Mouse (Mus musculus): ENCODE data around the gene Gm5767.

The Gm5767 gene

DNA sequence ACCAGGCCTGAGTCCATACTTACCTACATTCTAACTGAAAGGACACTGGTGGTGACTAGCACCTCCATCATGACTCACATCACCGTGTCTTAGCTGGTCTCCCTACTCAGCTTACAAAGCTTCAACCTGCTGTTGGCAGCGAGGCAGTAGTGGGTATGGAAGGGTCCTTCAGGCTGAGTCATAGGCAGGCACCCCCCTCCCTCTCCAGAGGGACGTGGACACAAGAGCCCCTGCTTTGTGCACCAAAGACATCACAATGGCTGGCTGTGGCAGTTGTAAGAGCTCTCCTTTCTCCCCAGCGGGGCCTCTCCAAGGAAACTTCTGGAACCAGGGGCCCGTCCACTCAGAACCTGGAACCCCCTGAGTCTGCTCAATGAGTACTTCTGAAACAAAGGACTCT lies at the start of gene Gm5767:
Gene Gm5767 (plus strand): TSS at position 301 of the 400 bp plus-strand sequence.
- DNase-seq (ENCODE audit: low spot score) = no peak

DNA sequence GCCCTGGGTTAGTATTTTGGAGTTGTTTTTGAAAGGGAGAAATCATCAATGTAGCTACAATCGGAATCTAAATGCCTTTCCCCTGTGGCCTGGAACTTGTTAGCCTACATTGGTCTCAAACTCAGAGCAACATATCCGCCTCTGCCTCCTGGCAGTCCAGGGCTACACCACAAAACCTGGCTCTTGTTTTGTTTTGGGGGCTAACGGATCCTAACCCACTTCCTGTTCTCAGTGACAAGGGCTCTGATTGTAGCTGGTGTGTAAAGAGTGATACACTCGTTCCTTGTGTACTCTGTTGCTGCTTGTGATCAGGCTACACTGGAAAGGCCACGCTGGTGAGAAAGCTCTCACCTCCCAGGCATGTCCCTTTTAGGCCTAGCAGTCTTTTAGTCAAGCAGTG lies 49.1 kb upstream of the Gm5767 start:
- DNase-seq (ENCODE audit: low spot score) = no peak

DNA sequence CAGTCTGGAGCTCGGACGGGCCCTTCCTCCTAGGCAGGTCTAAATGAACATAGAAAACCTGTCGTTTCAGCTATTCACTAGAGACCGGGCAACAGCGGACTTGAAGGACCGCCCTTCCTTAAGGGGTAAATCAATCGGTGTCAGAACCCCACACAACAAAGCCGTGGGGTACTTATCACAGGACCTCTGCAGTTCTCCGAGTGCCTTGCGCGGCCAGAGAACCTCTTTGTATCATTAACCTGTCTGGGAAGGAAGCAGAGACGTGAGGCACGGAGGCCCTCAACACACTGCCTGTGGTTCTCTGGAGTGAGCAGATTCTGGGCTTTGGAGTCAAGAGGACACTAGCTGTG lies 43.7 kb upstream of the Gm5767 start:
- no peak for DNase-seq (ENCODE audit: low spot score)

DNA sequence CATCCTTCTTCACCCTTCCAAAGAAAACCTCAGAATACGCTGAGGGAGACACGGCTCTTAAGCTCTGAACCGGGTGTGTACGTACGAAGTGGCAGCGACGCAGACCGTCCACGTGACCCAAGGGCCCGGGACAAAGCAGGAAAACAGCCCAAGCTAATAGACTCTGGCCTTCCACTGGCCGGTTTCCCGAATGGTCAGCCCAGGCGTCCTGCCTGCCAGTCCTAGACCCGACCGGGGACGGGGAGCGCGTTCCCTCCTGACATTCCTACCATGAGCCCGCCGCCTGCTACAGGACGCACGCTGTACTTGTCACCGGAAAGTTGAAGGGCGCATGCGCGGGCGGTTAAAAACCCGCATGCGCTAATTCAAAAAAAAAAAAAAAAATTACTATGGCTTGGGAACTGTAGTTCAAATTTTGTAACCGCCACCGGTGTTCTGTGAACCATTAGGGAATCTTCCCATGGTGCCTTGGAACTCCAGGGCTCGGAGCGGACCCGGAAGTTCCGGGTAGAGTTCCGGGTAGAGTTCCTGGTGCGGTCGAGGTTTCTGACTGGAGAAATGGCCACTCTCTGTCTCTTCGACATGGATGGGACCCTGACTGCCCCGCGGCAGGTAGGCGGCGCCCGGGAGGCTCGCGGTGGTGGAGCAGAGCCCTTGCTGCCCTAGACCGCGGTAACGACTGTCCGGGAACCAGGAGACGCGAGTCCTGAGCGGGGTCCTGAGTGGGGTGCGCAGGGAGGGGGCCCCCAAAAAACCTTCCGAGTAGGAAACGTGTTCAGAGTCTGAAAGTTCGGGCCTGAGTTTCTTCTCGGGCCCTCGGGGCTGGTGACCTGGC lies 43.1 kb upstream of the Gm5767 start, which contains the start of the genes Pmm2 and Tmem186:
Gene Pmm2 (plus strand): TSS at position 458 of the 835 bp plus-strand sequence.
Gene Tmem186 (minus strand): TSS at position 496 of the 835 bp plus-strand sequence.
- DNase-seq (ENCODE audit: low spot score) = peak; percentile 82

DNA sequence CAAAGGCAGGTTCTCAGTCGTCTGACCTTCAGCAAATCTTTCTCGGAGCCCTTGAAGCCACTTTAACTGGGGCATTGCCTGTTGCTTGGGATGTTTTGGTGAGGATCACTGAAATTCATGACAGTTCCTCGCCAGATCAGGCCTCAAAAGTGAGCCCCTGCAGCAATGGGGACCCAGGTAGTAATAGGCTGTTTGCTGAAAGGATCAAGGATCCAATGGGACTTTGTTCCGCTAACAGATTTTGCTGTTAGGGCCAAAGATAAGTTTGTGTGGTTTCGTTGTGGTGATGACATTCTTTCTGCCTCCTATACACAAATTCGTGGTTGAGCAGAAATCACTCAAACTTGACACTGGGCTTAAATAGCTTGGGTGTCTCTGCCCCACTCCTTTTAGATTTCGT lies 42.4 kb upstream of the Gm5767 start:
- no peak for DNase-seq (ENCODE audit: low spot score)

DNA sequence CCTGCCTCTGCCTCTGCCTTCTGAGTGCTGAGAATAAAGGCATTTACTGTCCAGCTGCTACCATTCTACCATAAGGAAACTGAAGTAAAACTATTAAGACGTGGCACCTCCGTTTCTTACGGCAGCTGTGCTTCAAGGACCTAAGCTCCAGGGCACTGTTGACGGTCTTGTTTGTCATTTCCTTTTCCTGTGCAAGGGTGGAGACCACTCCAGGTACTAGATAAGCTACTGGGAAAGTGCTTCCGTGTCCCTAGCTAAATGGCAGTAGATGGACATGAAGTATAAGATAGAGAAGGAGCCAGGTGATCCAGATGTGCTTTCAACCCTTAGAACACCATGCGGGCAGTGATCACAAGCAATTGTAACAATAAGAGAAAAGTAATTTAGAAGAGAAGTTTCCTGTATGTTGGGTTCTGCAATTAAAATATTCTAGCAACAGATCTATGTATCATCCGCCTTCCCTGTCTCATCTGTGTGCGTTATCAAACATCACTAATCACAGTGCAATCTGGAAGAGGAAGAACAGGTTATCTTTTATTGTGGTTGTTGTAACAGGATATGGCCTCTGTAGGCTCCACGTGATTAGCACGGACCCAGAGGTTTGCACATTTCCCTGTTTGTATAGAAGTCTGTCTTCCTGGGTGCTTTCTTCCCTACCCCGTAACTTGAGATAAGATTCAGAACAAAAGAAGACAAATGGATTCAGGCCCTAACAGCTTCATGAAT lies 40.9 kb upstream of the Gm5767 start:
- DNase-seq (ENCODE audit: low spot score) = no peak

DNA sequence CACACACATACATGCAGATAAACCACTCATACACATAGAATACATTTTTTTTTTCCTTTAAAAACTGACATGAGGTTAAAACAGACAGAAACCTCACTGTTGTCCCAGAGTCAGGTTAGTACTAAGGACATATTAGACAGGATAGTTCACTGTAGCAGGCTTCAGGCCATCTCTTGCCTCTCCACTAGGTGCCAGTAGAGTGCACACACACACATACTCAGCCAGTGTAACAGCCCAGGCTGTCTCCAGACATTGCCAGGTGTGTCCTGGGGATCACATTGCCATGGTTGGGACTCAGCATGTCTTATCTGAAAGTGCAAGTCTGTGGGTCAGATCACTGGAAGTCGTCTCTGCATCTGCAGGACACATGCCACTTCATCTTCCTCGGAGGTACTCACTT lies 36.7 kb upstream of the Gm5767 start:
- DNase-seq (ENCODE audit: low spot score) = peak; percentile 56

DNA sequence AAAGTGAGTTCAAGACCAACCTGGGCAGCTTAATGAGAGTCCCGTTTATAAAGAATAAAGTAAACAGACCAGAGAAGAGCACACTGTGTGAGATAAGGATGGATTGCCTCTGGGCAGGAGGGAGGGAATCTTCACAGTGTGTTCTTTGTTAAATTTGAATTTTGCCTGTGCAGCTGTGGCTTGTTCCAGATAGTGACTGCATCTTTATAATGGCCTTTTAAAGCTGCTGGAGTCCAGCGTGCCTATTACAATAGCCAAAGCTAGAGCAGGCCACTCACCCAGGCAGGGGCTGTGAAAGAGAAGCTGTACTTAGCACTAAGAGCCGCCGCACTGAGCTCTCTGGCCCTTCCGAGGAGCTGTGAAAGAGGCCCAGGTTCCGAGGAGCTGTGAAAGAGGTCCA lies 35.0 kb upstream of the Gm5767 start:
- peak; percentile 29 for DNase-seq (ENCODE audit: low spot score)

DNA sequence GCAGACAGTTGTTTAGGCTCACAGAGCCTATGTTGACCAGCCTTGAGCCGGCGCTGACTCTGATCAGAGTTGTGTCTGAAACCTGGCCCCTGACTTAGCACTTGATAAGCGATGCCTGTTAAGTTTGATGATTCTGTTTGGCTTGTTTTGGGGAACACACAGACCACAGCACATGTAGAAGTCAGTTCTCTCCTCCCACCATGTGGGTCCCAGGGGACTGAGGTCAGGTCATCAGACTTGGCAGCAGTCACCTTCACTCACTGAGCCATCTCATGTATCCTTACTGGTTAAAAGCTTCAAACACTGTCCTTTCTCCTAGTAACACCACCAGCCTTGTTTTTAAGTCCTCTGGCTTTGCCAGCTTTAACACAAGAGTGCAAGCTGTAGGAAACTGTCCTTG lies 30.6 kb upstream of the Gm5767 start:
- no peak for DNase-seq (ENCODE audit: low spot score)

DNA sequence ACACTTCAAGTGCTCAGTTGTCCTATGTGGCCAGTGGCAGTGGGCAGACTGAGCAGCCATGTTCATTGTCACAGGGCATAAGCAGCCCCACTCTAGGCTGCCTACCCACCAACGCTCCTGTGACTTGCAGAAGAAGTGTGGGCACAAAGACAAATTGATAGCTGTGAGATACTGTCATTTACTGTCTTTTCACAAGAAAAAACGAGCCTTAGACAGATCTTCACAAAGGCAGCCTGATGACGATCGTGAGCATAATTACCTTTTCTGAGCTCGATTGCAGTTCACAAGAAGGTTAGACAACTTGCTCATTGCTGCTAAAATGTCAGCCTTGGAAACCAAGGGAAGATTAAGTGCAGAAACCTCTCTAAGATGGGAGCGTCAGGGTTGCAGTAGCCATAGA lies 25.5 kb upstream of the Gm5767 start:
- DNase-seq (ENCODE audit: low spot score) = no peak

DNA sequence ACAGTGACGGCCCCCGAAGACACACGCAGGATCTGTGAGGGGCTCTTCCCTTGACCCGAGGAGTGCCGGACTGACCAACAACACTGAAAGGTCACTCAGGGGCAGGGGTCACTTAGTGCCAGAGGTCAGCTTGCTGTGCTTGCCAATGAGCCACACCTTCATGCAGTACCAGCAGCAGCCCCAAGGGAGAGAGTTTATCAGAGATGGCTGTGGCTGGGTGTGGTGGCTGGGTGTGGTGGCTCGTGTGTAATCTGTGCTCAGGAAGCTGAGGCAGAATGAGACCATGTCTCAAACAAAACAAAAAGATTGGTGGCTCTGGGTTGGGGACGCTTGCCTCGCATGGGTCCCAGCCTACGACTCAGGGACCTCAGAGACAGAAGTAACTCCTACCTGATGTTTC lies 25.0 kb upstream of the Gm5767 start:
- no peak for DNase-seq (ENCODE audit: low spot score)

DNA sequence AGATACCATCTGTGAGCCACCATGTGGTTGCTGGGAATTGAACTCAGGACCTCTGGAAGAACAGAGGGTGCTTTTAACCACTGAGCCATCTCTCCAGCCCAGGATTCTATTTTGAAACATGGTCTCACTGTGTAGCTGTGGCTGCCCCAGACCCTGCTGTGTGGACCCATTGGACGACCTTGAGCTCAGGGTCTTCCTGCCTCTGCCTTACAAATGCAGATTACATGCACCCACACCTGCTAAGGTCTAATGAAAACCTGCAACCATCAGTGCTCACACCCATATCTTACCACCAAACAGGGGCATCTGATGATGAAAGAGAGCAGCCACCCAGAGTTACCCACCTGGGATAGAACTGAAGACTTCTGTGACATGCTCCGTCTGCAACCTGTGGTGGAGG lies 24.3 kb upstream of the Gm5767 start:
- DNase-seq (ENCODE audit: low spot score) = no peak

DNA sequence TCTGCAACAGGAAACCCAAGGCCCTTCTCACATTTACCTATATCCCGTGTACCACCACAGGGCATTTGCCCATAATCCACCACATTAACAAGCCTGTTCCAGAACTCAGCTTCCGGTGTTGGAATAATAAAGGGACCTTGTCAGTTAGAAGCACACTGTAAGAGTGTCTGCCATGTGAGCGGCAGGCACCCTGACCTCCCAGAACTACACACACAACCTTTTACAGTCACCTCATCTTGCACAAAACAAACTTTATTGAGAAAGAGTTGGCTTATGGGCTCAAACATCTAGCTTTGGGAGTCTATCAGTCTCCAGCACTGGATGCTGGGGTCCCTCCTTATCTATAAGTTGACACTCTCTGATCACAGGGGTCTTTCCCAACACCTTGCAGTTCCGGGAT lies 22.2 kb upstream of the Gm5767 start:
- no peak for DNase-seq (ENCODE audit: low spot score)

DNA sequence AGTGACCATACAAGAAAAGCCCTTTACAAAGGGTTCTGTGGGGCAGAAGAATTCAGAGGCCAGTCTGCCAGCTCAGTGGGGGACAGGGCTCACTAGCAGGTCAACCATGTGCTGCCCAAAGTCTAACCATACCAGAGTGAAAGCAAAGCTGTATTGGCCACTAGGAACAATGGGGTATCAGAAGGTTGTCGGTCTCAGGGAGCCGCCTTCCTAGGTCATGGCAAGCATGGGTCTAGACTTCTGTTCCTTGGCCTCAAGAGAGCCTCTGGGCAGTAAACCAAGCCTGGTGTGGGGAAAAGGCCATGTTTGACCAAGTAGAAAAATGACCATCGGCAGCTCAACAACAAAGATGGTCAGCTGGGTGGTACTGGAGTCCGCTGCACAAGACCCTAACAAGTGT lies 21.8 kb upstream of the Gm5767 start:
- no peak for DNase-seq (ENCODE audit: low spot score)

DNA sequence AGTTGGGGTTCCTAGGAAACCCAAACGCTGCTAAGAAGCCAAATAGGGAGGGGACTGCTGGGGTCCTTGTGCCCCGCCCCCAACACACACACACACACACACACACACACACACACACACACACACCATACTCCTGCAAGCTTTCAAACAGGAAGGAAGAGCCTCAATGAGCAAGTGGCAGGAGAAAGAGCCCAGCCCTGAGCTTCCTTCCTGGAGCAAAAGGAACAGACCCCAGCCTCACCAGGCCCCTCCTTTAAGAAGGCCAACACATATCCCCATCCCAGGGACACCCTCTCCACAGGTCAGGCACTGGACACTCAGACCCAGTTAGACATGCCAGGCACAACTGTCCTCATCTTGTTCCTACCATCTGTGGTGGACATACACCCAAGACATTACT lies 17.5 kb upstream of the Gm5767 start:
- DNase-seq (ENCODE audit: low spot score) = no peak

DNA sequence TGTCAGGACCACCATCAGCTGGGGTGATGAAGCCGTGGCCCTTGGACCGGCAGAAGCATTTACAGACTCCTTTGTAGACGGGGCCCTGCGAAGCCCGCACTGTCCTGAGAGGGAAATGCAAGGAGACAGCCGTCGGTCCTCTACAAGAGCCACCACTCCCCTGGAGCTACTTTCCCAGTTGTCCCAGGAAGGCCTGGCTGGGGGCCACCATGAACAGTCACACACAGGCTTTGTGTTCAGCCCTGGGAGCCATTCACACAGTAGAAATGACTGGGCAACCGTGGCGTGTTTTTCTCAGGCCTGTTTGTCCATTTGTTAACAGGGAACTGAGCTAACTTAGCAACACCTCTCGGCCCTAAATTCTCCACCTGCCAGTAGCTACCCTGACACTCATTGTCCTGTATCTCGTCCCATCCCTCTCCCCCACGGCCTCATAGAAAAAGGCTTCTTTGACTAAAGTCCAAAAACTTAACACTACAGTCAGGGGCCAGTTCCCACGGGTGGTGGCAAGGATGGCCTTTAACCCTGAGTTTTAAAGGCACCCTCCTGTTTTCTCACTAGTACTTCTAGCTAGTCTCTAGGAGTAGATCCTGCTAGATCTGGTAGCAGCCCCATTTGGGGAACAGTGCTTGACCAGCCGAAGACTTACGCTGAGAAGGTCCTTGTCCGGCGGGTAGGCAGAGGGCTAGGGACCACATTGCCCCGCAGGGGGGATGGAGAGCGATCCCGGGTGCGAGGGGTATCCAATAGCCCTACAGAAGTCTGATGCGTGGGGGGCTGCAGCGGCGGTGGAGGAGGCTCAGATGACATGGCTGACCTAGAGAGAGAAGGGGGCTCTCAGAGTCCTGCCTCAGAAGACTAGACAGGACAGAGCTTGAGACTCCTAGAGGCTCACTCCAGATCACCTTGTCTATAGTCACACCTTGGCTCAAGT lies 16.7 kb upstream of the Gm5767 start:
- peak; percentile 55 for DNase-seq (ENCODE audit: low spot score)

DNA sequence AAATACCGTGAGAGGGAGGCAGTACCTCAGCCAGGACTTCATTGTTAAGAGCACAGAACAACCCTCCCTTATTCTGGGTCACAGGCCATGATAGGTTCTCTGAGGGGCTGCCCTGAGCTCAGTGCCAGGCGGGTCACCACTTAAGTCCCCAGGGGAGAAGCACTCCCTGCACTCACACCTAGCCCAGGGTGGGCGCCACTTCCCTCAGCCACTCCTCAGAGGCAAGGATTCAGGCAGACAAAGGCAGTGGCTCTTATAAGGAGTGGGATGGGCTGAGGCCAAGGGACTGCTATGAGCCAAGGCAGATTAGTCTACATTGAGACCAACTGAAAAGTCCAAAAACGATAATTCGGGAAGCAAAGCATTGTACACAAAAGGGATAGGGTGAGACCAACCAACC lies 15.2 kb upstream of the Gm5767 start:
- no peak for DNase-seq (ENCODE audit: low spot score)

DNA sequence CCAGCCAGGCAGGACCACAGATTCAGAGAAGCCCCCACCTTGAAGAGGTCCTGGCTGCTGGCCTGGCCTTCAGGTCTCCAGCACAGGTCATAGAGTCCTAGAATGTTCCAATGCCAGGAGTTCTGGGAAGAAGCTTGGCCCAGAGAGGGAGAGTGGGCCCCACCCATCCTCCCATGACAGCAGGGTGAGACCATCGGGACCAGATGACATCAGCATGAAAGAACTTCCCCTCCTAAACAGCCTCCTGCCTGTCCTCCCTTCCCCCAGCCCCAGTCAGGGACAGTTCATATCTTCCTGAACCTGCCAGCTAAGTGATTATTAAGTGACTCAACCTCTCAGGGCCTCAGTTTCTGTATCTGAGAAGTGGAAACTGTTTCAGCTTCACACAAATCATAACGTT lies 14.1 kb upstream of the Gm5767 start:
- DNase-seq (ENCODE audit: low spot score) = no peak

DNA sequence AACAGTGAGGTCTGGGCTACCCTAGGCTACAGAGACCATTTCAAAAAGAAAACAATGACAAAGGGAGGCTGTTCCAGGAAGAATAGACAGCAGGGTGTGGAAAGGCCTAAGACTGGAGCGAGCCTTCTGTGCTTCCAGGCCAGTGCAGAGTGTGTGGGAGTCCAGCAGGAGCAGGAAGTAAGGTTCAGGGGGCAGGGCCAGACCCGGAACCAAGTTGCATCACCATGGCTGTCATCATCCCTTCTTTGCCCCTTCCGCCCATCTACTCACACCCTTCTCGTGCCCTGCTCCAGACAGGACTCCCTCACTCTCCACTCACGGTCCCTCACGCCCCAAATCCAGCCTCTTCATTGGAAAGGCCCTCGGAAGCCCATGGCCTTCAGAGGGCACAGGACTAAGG lies 13.3 kb upstream of the Gm5767 start:
- no peak for DNase-seq (ENCODE audit: low spot score)

DNA sequence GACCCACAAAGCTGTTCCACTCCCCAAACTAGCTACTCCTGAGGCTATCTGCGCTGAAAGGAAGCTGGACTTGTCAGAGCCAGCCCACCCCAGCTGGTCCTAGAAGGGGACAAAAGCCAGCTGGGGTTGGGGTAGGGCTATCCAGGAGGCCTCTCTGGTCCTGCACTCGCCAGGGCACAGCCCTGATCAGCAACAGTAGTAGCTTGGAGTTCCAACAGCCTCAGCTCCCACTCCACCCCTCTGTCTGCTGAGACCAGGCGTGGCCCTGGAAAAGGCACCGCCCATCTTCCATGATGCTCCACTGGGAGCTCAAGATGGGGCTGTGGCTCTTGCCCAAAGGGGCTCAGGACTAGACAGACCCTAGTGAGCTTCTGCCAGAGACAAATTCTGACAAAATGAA lies 12.8 kb upstream of the Gm5767 start:
- DNase-seq (ENCODE audit: low spot score) = no peak

DNA sequence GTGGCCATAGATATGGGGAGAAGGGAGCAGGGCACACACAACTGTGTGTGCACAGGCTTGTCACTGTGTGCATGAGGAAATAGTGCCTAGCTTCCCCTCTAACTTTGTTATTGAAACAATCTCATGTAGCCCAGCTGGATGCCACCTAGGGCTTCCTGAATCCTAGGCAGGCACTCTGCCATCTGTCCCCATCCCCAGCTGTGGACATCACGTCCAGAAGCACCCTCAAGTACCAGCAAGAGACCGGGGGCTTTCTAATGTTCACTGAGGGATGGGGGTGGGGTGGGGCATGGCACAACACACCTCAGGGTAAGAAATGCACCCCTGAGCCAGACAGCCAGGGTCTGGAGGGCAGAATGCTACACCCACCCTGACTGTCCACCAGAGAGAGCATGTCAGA lies 12.2 kb upstream of the Gm5767 start:
- DNase-seq (ENCODE audit: low spot score) = no peak

DNA sequence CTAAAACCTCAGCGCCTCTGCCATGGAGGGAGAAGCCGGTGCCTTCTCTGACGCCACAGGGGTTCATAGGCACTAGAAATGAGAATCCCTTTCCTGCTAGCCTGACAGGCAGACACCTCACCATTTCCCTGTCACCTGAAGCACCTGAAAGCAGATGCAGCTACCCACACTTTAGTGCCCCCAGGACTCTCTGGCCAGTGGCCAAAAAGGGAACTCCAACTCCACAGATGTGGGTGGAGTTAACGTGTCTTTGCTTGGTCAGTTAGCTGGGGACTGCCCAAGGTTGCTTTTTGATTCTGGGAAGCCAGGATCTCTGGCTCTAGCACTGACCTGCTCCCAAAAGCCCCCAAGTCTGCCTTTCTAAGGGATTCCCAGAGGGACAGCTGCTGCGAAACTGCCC lies 11.1 kb upstream of the Gm5767 start:
- no peak for DNase-seq (ENCODE audit: low spot score)
